Mouse (Mus musculus) hindbrain, embryonic 13.5 days (tissue): ENCODE measurements around the gene Ephx4. TPM values are rescaled to one million over a fixed set of nuclear protein-coding genes. Genes with fewer than 3 reads are reported as not detected.

Experiments used
- ATAC-seq: fragments of 200-750 bp; cut with Nextera tagmentation; 2 replicates; pipeline ENCODE4 v1.8.0; 2017; ENCODE audit warnings: moderate TSS enrichment; ENCODE audit not compliant: low FRiP score
- H3K27ac ChIP-seq: fragments of 300-500 bp; sonication (generic); 2 replicates; pipeline ENCODE4 v1.5.1; 2015; ENCODE audit warnings: inconsistent platforms, mild to moderate bottlenecking, moderate library complexity
- H3K27me3 ChIP-seq: fragments of 300-500 bp; sonication (generic); 2 replicates; pipeline ENCODE4 v1.6.1; 2015; ENCODE audit warnings: mild to moderate bottlenecking, inconsistent platforms
- H3K36me3 ChIP-seq: fragments of 300-500 bp; sonication (generic); 2 replicates; pipeline ENCODE4 v1.6.1; 2015; ENCODE audit warnings: mild to moderate bottlenecking, inconsistent platforms
- H3K4me1 ChIP-seq: fragments of 300-500 bp; sonication (generic); replicated peaks from 2 replicates; pipeline ENCODE4 v1.6.1; 2015; ENCODE audit warnings: inconsistent platforms
- H3K4me2 ChIP-seq: fragments of 300-500 bp; sonication (generic); 2 replicates; pipeline ENCODE4 v1.6.1; 2015; ENCODE audit warnings: inconsistent platforms, mild to moderate bottlenecking, moderate library complexity
- H3K4me3 ChIP-seq: fragments of 300-500 bp; sonication (generic); 2 replicates; pipeline ENCODE4 v1.5.1; 2015; ENCODE audit warnings: mild to moderate bottlenecking, inconsistent platforms
- H3K9ac ChIP-seq: fragments of 300-500 bp; sonication (generic); 2 replicates; pipeline ENCODE4 v1.6.1; 2015; ENCODE audit warnings: mild to moderate bottlenecking, inconsistent platforms
- H3K9me3 ChIP-seq: fragments of 300-500 bp; sonication (generic); 2 replicates; pipeline ENCODE4 v1.6.1; 2016; ENCODE audit warnings: inconsistent platforms
- WGBS: fragments of 180-500 bp; shearing (Covaris S2); methylation state at CpG from one replicate; pipeline ENCODE4 v1.1.7; 2015; 5-methylcytosine and 5-hydroxymethylcytosine counted together
- polyA plus RNA-seq: library from polyadenylated mRNA; unstranded; fragments of >200 nt; fragmentation: Nextera tagmentation; extraction: Ambion mirVana; gene quantifications from 2 replicates; pipeline ENCODE4 v1.2.1, GENCODE M21; 2015

The Ephx4 gene
- polyA plus RNA-seq, 1 experiment from 2014 or later: 1.7 TPM

DNA sequence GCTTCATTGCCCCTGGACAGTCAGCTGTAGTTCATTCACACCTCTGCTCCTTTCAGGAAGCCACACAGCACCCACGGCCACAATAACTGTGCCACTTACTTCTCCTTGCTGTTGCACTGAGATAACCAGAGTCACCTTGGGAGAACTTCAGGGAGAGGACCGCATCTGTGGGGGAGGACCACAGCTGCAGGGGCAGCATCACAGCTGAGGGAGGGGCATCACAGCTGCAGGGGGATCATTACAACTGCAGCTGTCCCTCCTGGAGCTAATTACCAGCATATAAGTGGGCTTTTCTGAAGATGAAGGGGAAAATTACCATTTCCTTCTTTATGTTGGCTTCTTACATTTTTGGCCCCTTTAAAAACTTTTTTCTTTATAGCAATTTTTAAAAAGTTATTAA, 8.1 kb upstream of the Ephx4 start:
- 84% methylated on average over 2 of the region's 2 CpGs for WGBS
- H3K27ac ChIP-seq: no peak overlapping the region
- no peaks in the 10 kb centered on the region for H3K27me3 ChIP-seq
- H3K4me3 ChIP-seq: no peak overlapping the region
- H3K4me1 ChIP-seq: no peaks in the 10 kb centered on the region
- H3K4me2 ChIP-seq: no peak overlapping the region
- no peaks in the 10 kb centered on the region for H3K9me3 ChIP-seq
- ATAC-seq: no peak
- H3K36me3 ChIP-seq: no peaks in the 10 kb centered on the region
- no peak overlapping the region for H3K9ac ChIP-seq

DNA sequence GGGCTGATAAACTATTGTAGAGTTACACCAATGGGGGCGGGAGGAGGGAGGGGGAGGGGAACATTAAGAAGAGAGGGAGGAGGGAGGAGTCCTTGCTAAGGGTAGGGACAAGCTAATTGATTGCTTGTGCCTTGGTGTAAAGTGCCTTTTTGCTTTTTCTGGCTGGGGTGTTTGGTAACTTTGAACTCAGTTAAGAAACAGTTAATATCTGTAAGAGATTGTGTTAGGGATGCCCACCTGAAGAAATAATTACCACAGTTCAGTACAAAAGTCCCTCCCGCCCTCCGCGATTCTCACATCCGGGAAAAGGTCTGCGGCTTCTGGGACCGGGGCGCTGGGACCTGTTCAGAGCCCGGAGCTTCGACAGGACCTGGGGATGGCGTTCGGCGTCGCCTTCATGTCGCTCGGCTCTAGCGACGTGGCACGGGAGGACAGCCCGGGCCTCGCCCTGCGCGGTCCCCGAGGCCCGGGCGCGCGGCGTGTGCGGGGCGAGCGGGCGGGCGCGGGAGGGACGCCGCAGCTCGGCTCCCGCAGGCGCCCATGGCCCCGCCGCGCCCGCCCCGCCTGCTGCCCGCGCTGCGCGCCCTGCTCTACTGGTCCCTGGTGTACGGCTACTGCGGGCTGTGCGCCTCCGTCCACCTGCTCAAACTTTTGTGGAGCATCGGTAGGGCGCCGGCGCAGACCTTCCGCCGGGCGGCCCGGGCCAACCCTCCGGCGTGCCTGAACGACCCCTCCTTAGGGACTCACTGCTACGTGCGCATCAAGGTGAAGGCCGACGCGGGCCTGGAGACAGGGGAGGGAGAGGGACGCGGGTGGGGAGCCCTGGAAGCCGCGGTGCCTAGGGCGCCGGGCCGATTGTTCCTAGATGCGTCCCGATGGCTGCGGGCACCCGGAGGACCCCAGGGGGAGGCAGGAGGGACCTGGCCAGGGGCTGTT, 743 bp downstream of the Ephx4 start:
- Histone ChIP-seq H3K9ac (peak overlapping the region; percentile 76), H3K4me2 (peak overlapping the region; percentile 98), H3K4me3 (peak overlapping the region; percentile 65), H3K36me3 (no peaks in the 10 kb centered on the region), H3K27ac (no peak overlapping the region), H3K27me3 (peaks cover 38% of the 10 kb centered on the region), H3K4me1 (peaks cover 16% of the 10 kb centered on the region), H3K9me3 (no peaks in the 10 kb centered on the region)
- WGBS: under 1% methylated on average over 79 of the region's 80 CpGs
- peak; percentile 80 for ATAC-seq

DNA sequence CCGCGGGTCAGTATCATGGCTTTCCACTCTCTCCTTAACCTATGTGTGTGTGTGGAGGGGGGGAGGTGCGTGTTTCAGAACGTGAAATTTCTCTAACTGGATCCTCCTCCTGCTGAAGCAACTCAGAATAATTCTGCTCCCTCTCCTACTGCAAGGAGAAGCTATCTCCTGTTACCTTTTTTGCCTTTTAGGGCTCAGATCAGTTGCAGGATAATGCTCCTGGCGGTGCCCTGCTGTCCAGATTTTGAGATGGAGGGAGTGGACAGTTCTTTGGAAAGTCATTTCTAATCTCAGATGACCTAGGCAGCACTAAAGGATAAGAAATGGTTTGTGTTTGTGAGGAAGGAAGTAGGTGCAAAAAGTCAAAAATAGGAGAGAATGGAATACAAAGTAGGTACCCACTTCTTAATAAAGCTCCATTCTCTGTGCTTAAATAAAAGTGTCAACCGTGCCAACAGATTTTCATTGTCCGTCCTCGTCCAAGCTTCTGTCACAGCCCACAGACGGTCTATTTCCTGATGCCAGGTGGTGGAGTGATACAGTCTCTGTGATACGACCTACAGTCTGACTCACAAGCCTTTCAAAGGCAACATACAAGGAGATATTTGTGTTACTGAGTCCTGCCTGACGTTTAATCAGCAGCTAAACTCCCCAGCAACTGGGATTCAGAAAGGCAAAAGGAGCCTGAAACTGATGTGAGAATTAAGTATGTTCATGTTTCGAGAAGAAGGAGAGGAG, 1.6 kb downstream of the Ephx4 start:
- Histone ChIP-seq H3K4me3 (peak overlapping the region; percentile 65), H3K9me3 (no peaks in the 10 kb centered on the region), H3K4me1 (peaks cover 16% of the 10 kb centered on the region), H3K27me3 (peaks cover 38% of the 10 kb centered on the region), H3K4me2 (peak overlapping the region; percentile 98), H3K27ac (no peak overlapping the region), H3K36me3 (no peaks in the 10 kb centered on the region), H3K9ac (peak overlapping the region; percentile 76)
- WGBS: 29% methylated on average over 12 of the region's 12 CpGs
- ATAC-seq: no peak

DNA sequence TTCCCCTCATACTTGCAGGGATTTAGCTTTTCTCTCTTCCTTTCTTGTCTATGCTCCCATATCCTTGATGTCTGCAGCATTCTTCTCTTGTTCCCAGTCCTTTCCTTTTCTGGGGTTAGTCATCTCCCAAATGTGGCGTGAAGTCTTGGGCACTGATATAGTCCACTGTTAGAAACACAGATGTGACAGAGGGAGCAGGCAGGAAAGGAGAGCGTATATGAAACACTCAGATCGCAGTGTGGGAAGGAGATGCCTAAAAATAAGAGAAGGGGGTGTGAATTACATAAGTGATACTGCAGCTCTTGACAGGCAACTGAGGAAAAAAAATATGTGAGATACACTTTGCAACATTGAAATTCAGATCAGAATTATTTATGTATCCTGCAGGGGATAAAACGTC, 2.8 kb downstream of the Ephx4 start:
- H3K9me3 ChIP-seq: no peaks in the 10 kb centered on the region

DNA sequence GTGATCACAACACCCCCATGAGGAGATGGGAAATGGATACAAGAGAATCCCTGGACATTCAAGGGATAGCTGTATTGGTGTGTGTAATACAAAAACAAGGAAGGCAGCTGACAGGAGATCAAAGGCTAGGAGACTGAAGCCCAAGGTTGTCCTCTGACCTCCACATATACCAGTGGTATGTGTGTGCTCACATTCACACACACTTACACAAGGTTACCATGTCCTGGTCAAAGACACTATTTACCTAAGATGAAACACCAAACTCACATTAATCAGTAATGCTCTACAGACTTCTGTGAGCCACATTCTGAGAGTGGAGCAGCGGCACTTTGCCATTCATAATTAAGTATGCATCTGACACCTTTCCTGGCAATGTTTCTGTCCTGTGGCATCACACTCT, 7.8 kb downstream of the Ephx4 start:
- Histone ChIP-seq H3K4me3 (no peak overlapping the region), H3K9ac (no peak overlapping the region), H3K36me3 (no peaks in the 10 kb centered on the region), H3K27ac (no peak overlapping the region), H3K9me3 (no peaks in the 10 kb centered on the region), H3K27me3 (peaks cover 7% of the 10 kb centered on the region), H3K4me2 (no peak overlapping the region), H3K4me1 (no peaks in the 10 kb centered on the region)
- ATAC-seq: no peak
- 94% methylated on average over 1 of the region's 1 CpGs for WGBS

More for the DNA sequence above, 2.8 kb downstream of the Ephx4 start:
- Histone ChIP-seq H3K36me3 (no peaks in the 10 kb centered on the region), H3K9ac (no peak overlapping the region), H3K27ac (no peak overlapping the region), H3K4me2 (no peak overlapping the region), H3K27me3 (peaks cover 38% of the 10 kb centered on the region), H3K4me1 (peaks cover 16% of the 10 kb centered on the region), H3K4me3 (no peak overlapping the region)
- WGBS: 95% methylated on average over 4 of the region's 4 CpGs
- no peak for ATAC-seq

DNA sequence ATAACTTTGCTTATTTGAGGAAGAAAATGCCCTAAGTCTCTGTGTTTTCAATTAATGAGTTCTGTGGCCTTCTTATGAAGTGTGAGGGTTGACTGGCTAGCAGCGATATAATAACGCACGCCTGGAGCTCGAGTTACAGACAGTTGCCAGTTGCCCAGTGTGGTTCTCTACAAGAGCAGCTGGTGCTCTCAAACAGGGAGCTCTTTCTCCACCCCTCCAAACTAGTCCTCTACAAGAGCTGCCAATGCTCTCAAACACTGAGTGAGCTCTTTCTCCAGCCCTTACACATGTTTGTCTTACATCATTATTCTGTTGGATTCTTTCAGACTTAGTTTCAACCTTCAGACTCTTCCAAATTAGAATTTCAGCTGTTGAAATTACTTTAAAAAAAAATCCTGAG, 8.8 kb downstream of the Ephx4 start:
- Histone ChIP-seq H3K4me3 (no peak overlapping the region), H3K27me3 (peaks cover 4% of the 10 kb centered on the region; the same call in 1 of the 2 replicates), H3K4me2 (no peak overlapping the region), H3K27ac (no peak overlapping the region), H3K9me3 (no peaks in the 10 kb centered on the region), H3K36me3 (no peaks in the 10 kb centered on the region), H3K4me1 (no peaks in the 10 kb centered on the region), H3K9ac (no peak overlapping the region)
- no peak for ATAC-seq
- 70% methylated on average over 4 of the region's 4 CpGs for WGBS

DNA sequence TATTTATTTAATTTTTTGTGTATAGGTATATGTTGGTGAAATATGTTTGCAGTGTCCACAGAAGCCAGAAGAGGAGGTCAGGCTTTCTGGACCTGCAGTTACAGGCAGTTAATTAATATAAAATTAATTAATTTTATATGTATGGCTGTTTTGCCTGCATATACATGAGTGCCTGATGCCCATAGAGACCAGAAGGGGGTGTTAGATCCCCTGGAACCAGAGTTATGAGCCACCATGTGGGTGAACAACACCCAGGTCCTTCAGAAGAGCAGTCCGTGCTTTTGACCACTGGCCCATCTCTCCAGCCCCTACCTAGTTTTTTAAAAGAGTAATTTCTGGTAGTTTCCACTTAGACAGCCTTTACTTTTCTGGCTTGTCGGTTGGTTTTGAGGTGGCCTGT, 9.7 kb downstream of the Ephx4 start:
- WGBS: 90% methylated on average over 2 of the region's 2 CpGs
- H3K36me3 ChIP-seq: no peaks in the 10 kb centered on the region
- no peak for ATAC-seq

DNA sequence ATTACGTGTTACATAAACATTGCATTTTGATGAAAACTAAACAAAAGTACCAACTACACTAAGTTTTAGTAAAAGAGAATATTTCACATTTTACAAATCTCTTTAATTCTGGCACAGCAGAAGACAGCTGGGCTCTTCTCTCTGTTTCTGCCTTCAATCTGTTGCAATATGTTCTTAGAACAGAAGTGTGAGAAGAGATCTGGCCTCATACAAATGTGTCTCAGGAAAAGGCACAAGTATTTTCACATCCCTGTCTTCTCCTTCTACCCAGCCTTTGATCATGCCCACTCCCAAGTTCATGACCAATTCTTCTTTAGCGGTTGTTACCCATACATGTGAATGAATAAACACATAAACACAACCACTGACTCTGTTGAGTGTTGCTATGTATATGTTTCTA, 12.6 kb downstream of the Ephx4 start:
- Histone ChIP-seq H3K4me3 (no peak overlapping the region), H3K27ac (no peak overlapping the region), H3K9ac (no peak overlapping the region), H3K27me3 (no peaks in the 10 kb centered on the region), H3K4me1 (no peaks in the 10 kb centered on the region), H3K4me2 (no peak overlapping the region), H3K36me3 (no peaks in the 10 kb centered on the region), H3K9me3 (no peaks in the 10 kb centered on the region)
- no peak for ATAC-seq
- 87% methylated on average over 2 of the region's 2 CpGs for WGBS

More for the DNA sequence above, 9.7 kb downstream of the Ephx4 start:
- Histone ChIP-seq H3K9ac (no peak overlapping the region), H3K27me3 (0 out of 2 replicates have a peak, but pooled peaks cover 4% of the 10 kb centered on the region), H3K4me3 (no peak overlapping the region), H3K4me2 (no peak overlapping the region), H3K4me1 (no peaks in the 10 kb centered on the region), H3K9me3 (no peaks in the 10 kb centered on the region), H3K27ac (no peak overlapping the region)

DNA sequence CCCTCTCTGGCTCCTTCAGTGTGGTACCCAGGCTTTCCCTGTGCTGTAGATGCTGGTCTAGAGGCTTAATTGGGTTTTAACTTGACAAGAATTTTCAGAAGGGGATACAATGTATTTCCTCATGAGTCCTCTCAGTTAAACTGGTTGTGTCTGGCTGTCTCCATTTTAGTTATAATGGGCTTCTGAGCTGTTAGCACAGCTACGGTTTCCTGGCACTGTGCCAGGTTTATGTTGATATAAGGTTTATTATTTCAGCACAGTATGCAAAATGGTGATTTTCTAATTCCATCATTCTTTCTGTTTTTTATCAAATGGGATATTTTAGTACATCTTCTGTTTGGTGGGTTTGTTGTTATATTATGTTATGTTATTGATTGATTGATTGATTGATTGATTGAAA, 19.1 kb downstream of the Ephx4 start:
- WGBS: 64% methylated on average over 1 of the region's 1 CpGs
- ATAC-seq: no peak
- Histone ChIP-seq H3K27me3 (no peaks in the 10 kb centered on the region), H3K36me3 (no peaks in the 10 kb centered on the region), H3K4me2 (no peak overlapping the region), H3K9ac (no peak overlapping the region), H3K9me3 (no peaks in the 10 kb centered on the region), H3K4me1 (no peaks in the 10 kb centered on the region), H3K4me3 (no peak overlapping the region), H3K27ac (no peak overlapping the region)

DNA sequence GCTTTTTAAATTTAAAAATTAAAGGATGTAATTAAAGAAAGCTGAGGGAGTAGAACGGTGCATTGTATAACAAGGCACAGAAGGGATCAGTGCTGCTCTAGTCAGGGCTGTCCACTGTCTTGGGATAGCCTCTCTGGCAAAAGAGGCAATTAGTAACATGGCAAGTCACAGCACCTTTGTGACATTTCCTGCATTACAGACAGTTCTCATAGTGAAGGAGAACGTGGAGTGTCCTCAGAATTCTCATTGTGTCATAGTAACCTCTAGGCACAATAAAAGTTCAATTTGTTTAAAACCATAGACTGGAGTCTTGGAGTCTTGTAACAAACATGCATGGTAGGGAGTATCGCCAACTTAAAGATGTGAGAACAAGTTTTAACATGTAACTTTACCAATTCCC, 28.7 kb downstream of the Ephx4 start, which contains the start of gene Lpcat2b:
Gene Lpcat2b, plus strand, starts transcription at position 301 of the 400 bp plus-strand sequence.
- Histone ChIP-seq H3K27me3 (peaks cover 4% of the 10 kb centered on the region; the same call in 1 of the 2 replicates), H3K9ac (no peak within 1 kb of the TSS), H3K4me3 (no peak within 1 kb of the TSS), H3K27ac (no peak within 1 kb of the TSS), H3K4me1 (no peaks in the 10 kb centered on the region), H3K4me2 (no peak within 1 kb of the TSS), H3K36me3 (no peaks in the 10 kb centered on the region), H3K9me3 (no peaks in the 10 kb centered on the region)
- WGBS: 76% methylated on average over 3 of the region's 3 CpGs
- ATAC-seq: no peak

DNA sequence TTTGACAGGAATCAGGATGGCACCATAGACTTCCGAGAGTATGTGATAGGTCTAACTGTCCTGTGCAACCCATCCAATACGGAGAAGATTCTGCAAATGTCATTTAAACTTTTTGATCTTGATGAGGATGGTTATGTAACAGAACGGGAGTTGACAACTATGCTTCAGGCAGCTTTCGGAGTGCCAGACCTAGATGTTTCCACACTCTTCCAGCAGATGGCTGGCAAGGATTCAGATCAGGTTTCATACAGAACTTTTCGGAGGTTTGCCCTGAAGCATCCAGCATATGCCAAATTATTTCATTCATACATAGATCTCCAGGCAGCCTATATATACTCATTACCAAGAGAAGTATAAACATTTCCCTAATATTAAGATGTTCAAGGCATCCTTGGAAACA, 31.5 kb downstream of the Ephx4 start:
- peaks cover 4% of the 10 kb centered on the region; the same call in 1 of the 2 replicates for H3K27me3 ChIP-seq
- H3K9ac ChIP-seq: no peak overlapping the region
- H3K4me3 ChIP-seq: no peak overlapping the region
- WGBS: 91% methylated on average over 5 of the region's 5 CpGs
- no peak overlapping the region for H3K4me2 ChIP-seq
- no peak overlapping the region for H3K27ac ChIP-seq
- H3K9me3 ChIP-seq: no peaks in the 10 kb centered on the region
- H3K4me1 ChIP-seq: peaks cover 12% of the 10 kb centered on the region
- no peaks in the 10 kb centered on the region for H3K36me3 ChIP-seq
- ATAC-seq: no peak

DNA sequence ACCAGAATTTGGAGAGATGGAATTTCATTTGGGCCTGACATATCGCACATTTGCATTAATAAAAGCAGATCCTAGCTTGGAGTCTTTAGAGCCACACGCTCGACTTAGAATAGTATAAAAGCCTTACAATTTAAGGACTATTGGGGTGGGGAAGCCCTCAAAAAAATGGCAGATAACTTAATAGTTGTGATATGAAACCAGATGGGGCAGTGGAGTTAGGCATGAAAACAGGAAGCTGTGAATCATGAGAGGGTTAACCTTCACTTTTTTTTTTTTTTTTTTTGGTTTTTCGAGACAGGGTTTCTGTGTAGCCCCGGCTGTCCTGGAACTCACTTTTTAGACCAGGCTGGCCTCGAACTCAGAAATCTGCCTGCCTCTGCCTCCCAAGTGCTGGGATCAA, 33.6 kb downstream of the Ephx4 start:
- H3K9ac ChIP-seq: no peak overlapping the region
- no peaks in the 10 kb centered on the region for H3K9me3 ChIP-seq
- no peaks in the 10 kb centered on the region for H3K36me3 ChIP-seq
- peaks cover 4% of the 10 kb centered on the region; the same call in 1 of the 2 replicates for H3K27me3 ChIP-seq
- no peak for ATAC-seq
- H3K4me1 ChIP-seq: peaks cover 14% of the 10 kb centered on the region
- H3K27ac ChIP-seq: no peak overlapping the region
- H3K4me3 ChIP-seq: no peak overlapping the region
- H3K4me2 ChIP-seq: no peak overlapping the region
- 87% methylated on average over 6 of the region's 6 CpGs for WGBS
